Mouse (Mus musculus) intestine, embryonic 16.5 days (tissue): ENCODE data around the gene Dscam. TPM values are rescaled to one million over a fixed set of nuclear protein-coding genes. Genes with fewer than 3 reads are reported as not detected.

Experiments used
- ATAC-seq: fragments of 200-750 bp; cut with Nextera tagmentation; 2 replicates; pipeline ENCODE4 v1.8.0; 2017; ENCODE audit warnings: moderate TSS enrichment, moderate library complexity
- H3K27ac ChIP-seq: fragments of 300-500 bp; sonication (generic); 2 replicates; pipeline ENCODE4 v1.5.1; 2014; ENCODE audit warnings: mild to moderate bottlenecking, low read length
- H3K27me3 ChIP-seq: fragments of 300-500 bp; sonication (generic); replicated peaks from 2 replicates; pipeline ENCODE4 v1.6.1; 2014; ENCODE audit warnings: low read length, control low read depth, mixed read lengths; ENCODE audit not compliant: control insufficient read depth, insufficient read depth
- H3K36me3 ChIP-seq: fragments of 300-500 bp; sonication (generic); 2 replicates; pipeline ENCODE4 v1.6.1; 2014; ENCODE audit warnings: low read length, control low read depth; ENCODE audit not compliant: control insufficient read depth, insufficient read depth
- H3K4me1 ChIP-seq: fragments of 300-500 bp; sonication (generic); 2 replicates; pipeline ENCODE4 v1.6.1; 2014; ENCODE audit warnings: low read length, control low read depth, mixed read lengths; ENCODE audit not compliant: control insufficient read depth, insufficient read depth
- H3K4me2 ChIP-seq: fragments of 300-500 bp; sonication (generic); 2 replicates; pipeline ENCODE4 v1.6.1; 2014; ENCODE audit warnings: low read depth, low read length, control low read depth
- H3K4me3 ChIP-seq: fragments of 300-500 bp; sonication (generic); 2 replicates; pipeline ENCODE4 v1.5.1; 2014; ENCODE audit warnings: mild to moderate bottlenecking, low read length
- H3K9ac ChIP-seq: fragments of 300-500 bp; sonication (generic); 2 replicates; pipeline ENCODE4 v1.6.1; 2014; ENCODE audit warnings: low read depth, low read length
- H3K9me3 ChIP-seq: fragments of 300-500 bp; sonication (generic); 2 replicates; pipeline ENCODE4 v1.6.1; 2016; ENCODE audit warnings: low read length, control low read depth; ENCODE audit not compliant: control insufficient read depth
- WGBS: fragments of 180-500 bp; shearing (Covaris S2); extraction: QIAGEN DNeasy Blood & Tissue Kit; methylation state at CpG from one replicate; pipeline ENCODE4 v1.1.7; 2014; 5-methylcytosine and 5-hydroxymethylcytosine counted together
- polyA plus RNA-seq: library from polyadenylated mRNA; unstranded; fragments of >200 nt; fragmentation: Nextera tagmentation; extraction: Ambion mirVana; gene quantifications from 2 replicates; pipeline ENCODE4 v1.2.1, GENCODE M21; 2015

The Dscam gene
- polyA plus RNA-seq, 1 experiment from 2014 or later = 0.21 TPM

- H3K36me3 ChIP-seq = no peaks in the 10 kb centered on the region
- no peaks in the 10 kb centered on the region for H3K4me1 ChIP-seq
- no peak overlapping the region for H3K4me2 ChIP-seq
- no peaks in the 10 kb centered on the region for H3K27me3 ChIP-seq
- no peak overlapping the region for H3K27ac ChIP-seq
- WGBS = 54% methylated on average over 5 of the region's 5 CpGs
- no peaks in the 10 kb centered on the region for H3K9me3 ChIP-seq
- no peak for ATAC-seq
- H3K4me3 ChIP-seq = no peak overlapping the region
- no peak overlapping the region for H3K9ac ChIP-seq
Observed at GRCm38 (mm10) chr16:96669706-96670105, 500.8 kb downstream of the Dscam start.

DNA sequence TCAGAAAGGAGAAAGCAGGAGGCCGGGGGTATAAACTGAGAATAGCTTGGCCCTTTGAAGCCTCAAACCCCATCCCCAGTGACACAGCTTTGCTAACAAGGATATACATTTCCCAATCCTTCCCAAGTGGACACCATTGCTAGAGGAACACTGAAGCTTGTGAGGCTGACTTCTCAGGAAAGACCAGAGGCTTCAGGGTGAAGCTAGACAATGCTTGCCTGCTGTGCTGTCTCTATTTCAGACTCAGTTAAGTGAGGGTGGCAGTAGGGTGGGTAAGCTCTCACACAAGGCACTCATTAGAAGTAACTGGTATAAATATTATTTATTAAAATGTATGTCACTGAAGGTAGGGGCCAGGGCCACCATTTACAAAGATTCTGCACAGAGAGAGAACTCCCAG lies 502.1 kb downstream of the Dscam start:
- H3K4me3 ChIP-seq = no peak overlapping the region
- no peak overlapping the region for H3K27ac ChIP-seq
- no peaks in the 10 kb centered on the region for H3K4me1 ChIP-seq
- 79% methylated on average over 1 of the region's 1 CpGs for WGBS
- H3K36me3 ChIP-seq = no peaks in the 10 kb centered on the region
- H3K4me2 ChIP-seq = no peak overlapping the region
- no peak for ATAC-seq
- H3K9me3 ChIP-seq = no peaks in the 10 kb centered on the region
- no peaks in the 10 kb centered on the region for H3K27me3 ChIP-seq
- H3K9ac ChIP-seq = no peak overlapping the region

- WGBS = 78% methylated on average over 3 of the region's 3 CpGs
- Histone ChIP-seq H3K9me3 (no peaks in the 10 kb centered on the region), H3K27me3 (no peaks in the 10 kb centered on the region), H3K9ac (no peak overlapping the region), H3K36me3 (no peaks in the 10 kb centered on the region), H3K4me3 (no peak overlapping the region), H3K4me2 (no peak overlapping the region), H3K4me1 (no peaks in the 10 kb centered on the region), H3K27ac (no peak overlapping the region)
- no peak for ATAC-seq
Observed at GRCm38 (mm10) chr16:96661073-96661472, 509.5 kb downstream of the Dscam start.

GRCm38 (mm10) chr16:96659275-96659674 lies 511.3 kb downstream of the Dscam start:
- Histone ChIP-seq H3K9me3 (no peaks in the 10 kb centered on the region), H3K4me2 (no peak overlapping the region), H3K27ac (no peak overlapping the region), H3K27me3 (no peaks in the 10 kb centered on the region), H3K4me3 (no peak overlapping the region), H3K9ac (no peak overlapping the region), H3K4me1 (no peaks in the 10 kb centered on the region), H3K36me3 (no peaks in the 10 kb centered on the region)
- ATAC-seq = no peak
- WGBS = 56% methylated on average over 5 of the region's 5 CpGs

DNA sequence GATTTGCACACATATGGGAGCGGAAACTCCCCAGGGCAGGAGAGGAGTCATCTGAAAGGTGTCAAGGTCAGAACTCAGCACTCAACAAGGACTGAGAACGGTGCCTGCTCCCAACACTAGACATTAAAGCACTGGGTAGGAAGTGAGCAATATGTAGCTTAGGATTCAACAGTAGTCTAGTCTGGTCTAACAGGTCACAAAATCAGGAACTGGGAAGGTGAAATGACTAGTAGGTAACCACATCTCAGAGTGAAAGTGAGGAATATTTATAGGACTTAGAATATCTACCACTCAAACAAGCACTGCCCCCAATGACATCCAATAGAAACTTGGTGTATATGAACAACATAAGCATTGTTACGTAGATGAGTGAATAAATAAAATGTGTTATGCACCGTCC lies 515.0 kb downstream of the Dscam start:
- H3K4me3 ChIP-seq = no peak overlapping the region
- no peak overlapping the region for H3K4me2 ChIP-seq
- no peaks in the 10 kb centered on the region for H3K4me1 ChIP-seq
- H3K36me3 ChIP-seq = no peaks in the 10 kb centered on the region
- no peaks in the 10 kb centered on the region for H3K9me3 ChIP-seq
- H3K9ac ChIP-seq = no peak overlapping the region
- H3K27ac ChIP-seq = no peak overlapping the region
- no peaks in the 10 kb centered on the region for H3K27me3 ChIP-seq
- no peak for ATAC-seq
- WGBS = 82% methylated on average over 4 of the region's 4 CpGs

DNA sequence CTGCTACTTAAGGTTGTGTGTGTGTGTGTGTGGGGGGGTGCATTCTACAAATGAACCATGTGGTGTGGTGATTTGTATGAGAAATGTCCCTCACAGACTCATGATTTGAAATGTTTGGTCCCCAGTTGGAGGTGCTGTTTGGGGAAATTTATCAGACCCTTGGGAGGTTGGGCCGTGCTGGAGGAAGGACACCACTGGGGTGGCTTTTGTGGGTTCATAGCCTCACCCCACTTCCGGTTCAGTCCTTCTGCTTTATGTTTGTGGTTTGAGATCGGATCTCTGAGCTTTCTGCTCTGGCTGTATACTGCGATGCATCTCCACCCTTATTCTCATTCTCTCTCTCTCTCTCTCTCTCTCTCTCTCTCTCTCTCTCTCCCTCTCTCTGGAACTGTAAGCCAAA lies 516.5 kb downstream of the Dscam start:
- no peaks in the 10 kb centered on the region for H3K36me3 ChIP-seq
- ATAC-seq = no peak
- no peaks in the 10 kb centered on the region for H3K4me1 ChIP-seq
- H3K4me2 ChIP-seq = no peak overlapping the region
- no peak overlapping the region for H3K27ac ChIP-seq
- H3K9ac ChIP-seq = no peak overlapping the region
- 89% methylated on average over 4 of the region's 4 CpGs for WGBS
- no peaks in the 10 kb centered on the region for H3K9me3 ChIP-seq
- no peak overlapping the region for H3K4me3 ChIP-seq
- no peaks in the 10 kb centered on the region for H3K27me3 ChIP-seq

- Histone ChIP-seq H3K9ac (no peak overlapping the region), H3K36me3 (no peaks in the 10 kb centered on the region), H3K4me3 (no peak overlapping the region), H3K27me3 (no peaks in the 10 kb centered on the region), H3K4me2 (no peak overlapping the region), H3K9me3 (no peaks in the 10 kb centered on the region), H3K4me1 (no peaks in the 10 kb centered on the region), H3K27ac (no peak overlapping the region)
- WGBS = 85% methylated on average over 3 of the region's 3 CpGs
- no peak for ATAC-seq
Observed at GRCm38 (mm10) chr16:96651444-96651843, 519.1 kb downstream of the Dscam start.

- Histone ChIP-seq H3K27ac (no peak overlapping the region), H3K27me3 (no peaks in the 10 kb centered on the region), H3K4me3 (no peak overlapping the region), H3K4me2 (no peak overlapping the region), H3K9me3 (no peaks in the 10 kb centered on the region), H3K4me1 (no peaks in the 10 kb centered on the region), H3K36me3 (no peaks in the 10 kb centered on the region), H3K9ac (no peak overlapping the region)
- 61% methylated on average over 3 of the region's 3 CpGs for WGBS
- no peak for ATAC-seq
Observed at GRCm38 (mm10) chr16:96640101-96640500, 530.5 kb downstream of the Dscam start.

DNA sequence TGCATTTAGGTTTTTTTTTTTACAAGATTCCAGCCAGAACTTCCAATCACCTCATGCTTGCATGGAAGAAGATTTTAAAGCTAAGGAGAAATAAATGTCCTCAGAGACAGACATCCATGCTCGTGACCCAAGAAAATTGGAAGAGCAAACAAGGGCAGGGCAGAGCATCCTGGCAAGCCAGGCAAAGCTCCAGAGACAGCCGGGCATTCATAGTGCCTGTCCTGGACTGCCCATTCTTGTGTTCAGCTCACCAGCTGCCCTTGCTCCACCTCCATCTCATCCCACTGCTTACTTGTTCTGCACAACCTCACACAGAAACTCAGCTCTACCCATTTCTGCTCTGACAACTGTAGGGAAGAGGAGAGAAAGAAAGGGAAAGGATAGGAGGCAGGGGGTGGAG lies 534.6 kb downstream of the Dscam start:
- no peak for ATAC-seq
- Histone ChIP-seq H3K27me3 (no peaks in the 10 kb centered on the region), H3K4me2 (no peak overlapping the region), H3K4me1 (no peaks in the 10 kb centered on the region), H3K36me3 (no peaks in the 10 kb centered on the region), H3K9ac (no peak overlapping the region), H3K27ac (no peak overlapping the region), H3K9me3 (no peaks in the 10 kb centered on the region), H3K4me3 (no peak overlapping the region)
- WGBS = 51% methylated on average over 2 of the region's 2 CpGs

- H3K4me2 ChIP-seq = no peak overlapping the region
- no peaks in the 10 kb centered on the region for H3K27me3 ChIP-seq
- no peaks in the 10 kb centered on the region for H3K4me1 ChIP-seq
- H3K27ac ChIP-seq = no peak overlapping the region
- no peak overlapping the region for H3K9ac ChIP-seq
- no peak overlapping the region for H3K4me3 ChIP-seq
- no peaks in the 10 kb centered on the region for H3K36me3 ChIP-seq
- ATAC-seq = no peak
- H3K9me3 ChIP-seq = no peaks in the 10 kb centered on the region
Observed at GRCm38 (mm10) chr16:96634791-96635143, 535.8 kb downstream of the Dscam start.
